Mouse (Mus musculus): ENCODE measurements around the gene Psmd14. TPM values are rescaled to one million over a fixed set of nuclear protein-coding genes. Genes with fewer than 3 reads are reported as not detected.

The Psmd14 gene
- polyA plus RNA-seq, 1 experiment from 2014 or later: 120 TPM

DNA sequence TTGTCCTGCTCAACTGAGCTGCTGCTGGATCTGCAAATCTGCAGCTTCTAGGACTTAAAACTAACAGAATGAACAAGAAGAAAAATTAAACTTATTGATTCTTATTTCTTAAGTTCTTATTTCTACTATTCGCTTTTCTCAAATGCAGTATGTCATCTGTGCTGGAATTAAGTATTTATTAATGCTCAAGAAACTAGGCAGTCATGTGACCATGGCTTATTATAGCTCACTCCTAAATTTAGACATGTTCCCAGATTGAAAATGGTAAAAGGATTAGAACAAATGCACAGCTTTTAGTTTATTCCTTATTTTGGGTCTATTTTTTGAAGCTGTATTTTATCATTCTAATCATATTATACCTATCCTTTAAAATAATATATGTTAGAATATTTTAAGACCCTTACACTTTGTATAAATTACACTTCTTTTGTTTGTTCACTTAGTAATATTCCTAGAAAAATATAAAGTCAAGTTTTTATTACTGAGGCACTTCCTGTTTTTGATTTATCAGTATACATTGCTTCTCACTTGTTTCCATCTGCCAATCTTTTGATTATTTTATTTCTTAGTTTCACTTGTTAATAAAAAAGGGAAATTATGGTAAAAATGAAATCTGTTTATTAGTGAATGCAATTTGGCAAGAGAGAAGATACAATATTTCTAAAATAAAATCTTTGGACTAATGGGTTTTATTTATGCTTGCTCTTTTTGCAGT is 112.1 kb downstream of the Psmd14 start:
- H3K9me3 ChIP-seq (ENCODE audit: control insufficient read depth): no peaks in the 10 kb centered on the region
- H3K27me3 ChIP-seq (replicated peaks; ENCODE audit: control insufficient read depth, insufficient read depth, low read length): peaks cover 8% of the 10 kb centered on the region; the same call in 1 of the 2 replicates
- H3K4me3 ChIP-seq (ENCODE audit: low read depth, low read length): no peak overlapping the region
- ATAC-seq: no peak
- 75% methylated on average over 1 of the region's 1 CpGs for WGBS
- H3K9ac ChIP-seq (ENCODE audit: low read depth, low read length): no peak overlapping the region
- H3K4me1 ChIP-seq (replicated peaks; ENCODE audit: control insufficient read depth, insufficient read depth, low read length): no peaks in the 10 kb centered on the region
- TF ChIP-seq CTCF (IDR thresholded peaks at IDR 0.05; ENCODE audit: low read depth): no peak
- no peak overlapping the region for H3K4me2 ChIP-seq (replicated peaks; ENCODE audit: low read depth)
- no peaks in the 10 kb centered on the region for H3K36me3 ChIP-seq (ENCODE audit: control insufficient read depth, insufficient read depth)
- no peak overlapping the region for H3K27ac ChIP-seq (ENCODE audit: low read depth, low read length)

DNA sequence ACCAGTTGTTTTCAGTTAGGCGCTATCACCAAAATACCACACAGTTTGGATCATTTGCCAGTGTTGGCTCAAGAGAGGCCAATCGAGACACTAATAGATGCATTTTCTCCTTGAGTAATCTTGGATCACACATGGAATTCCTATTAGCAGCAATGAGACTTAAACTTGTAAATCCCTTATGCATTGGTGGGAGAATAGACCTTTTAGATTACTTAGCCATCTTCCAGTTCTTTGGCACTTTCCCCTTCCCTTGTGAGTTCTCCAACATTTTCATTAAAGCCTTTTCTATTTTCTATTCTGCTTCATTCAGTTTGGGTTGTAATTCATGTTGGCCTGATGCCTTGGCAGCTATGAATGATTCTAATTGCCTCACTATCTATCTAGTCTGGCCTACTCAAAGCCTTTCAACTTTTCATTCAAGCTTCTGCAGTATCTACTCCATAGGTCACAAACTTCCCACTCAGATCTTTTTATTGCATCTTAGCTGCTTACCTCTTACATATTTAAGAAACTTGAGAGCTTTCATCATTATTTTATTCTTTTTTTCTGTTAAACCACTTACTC is 125.8 kb downstream of the Psmd14 start:
- Histone ChIP-seq H3K4me2 (replicated peaks; ENCODE audit: low read depth) (no peak overlapping the region), H3K36me3 (ENCODE audit: control insufficient read depth, insufficient read depth) (no peaks in the 10 kb centered on the region), H3K27me3 (replicated peaks; ENCODE audit: control insufficient read depth, insufficient read depth, low read length) (no peaks in the 10 kb centered on the region; the same call in 1 of the 2 replicates), H3K27ac (ENCODE audit: low read depth, low read length) (no peak overlapping the region), H3K9ac (ENCODE audit: low read depth, low read length) (no peak overlapping the region), H3K9me3 (ENCODE audit: control insufficient read depth) (no peaks in the 10 kb centered on the region), H3K4me1 (replicated peaks; ENCODE audit: control insufficient read depth, insufficient read depth, low read length) (no peaks in the 10 kb centered on the region), H3K4me3 (ENCODE audit: low read depth, low read length) (no peak overlapping the region)
- no peak for ATAC-seq
- TF ChIP-seq CTCF (IDR thresholded peaks at IDR 0.05; ENCODE audit: low read depth): no peak
- 82% methylated on average over 2 of the region's 2 CpGs for WGBS

Small RNA genes within 50 kb of the gene (microRNA-seq; reads per million reads assigned to microRNA genes)
- not detected for gene Gm22403

Other genes with a start within 250 kb of the Psmd14 start
- gene Tank, start 133.1 kb upstream of the Psmd14 start, polyA plus RNA-seq (2015; fragmentation: Nextera tagmentation; extraction: Ambion mirVana): 20.4 and 20.9 TPM in 2 replicates
- not detected in 2 replicates for gene Tbr1, start 91.2 kb downstream of the Psmd14 start, polyA plus RNA-seq (2015; fragmentation: Nextera tagmentation; extraction: Ambion mirVana)